Mouse (Mus musculus) liver, embryonic 11.5 days (tissue): ENCODE data around the gene Srek1. TPM values are rescaled to one million over a fixed set of nuclear protein-coding genes. Genes with fewer than 3 reads are reported as not detected.
A peak's percentile ranks its signal among the peaks of the same experiment; 100 is the strongest.

ENCODE experiments used
- ATAC-seq: fragments of 200-750 bp; cut with Nextera tagmentation; replicated peaks from 2 replicates; pipeline ENCODE4 v1.8.0; 2017; ENCODE audit warnings: moderate number of reproducible peaks, mild to moderate bottlenecking, moderate TSS enrichment, moderate library complexity; ENCODE audit not compliant: low FRiP score
- DNase-seq: peaks from one replicate; pipeline ENCODE4 v3.0.0-alpha.2; 2017; ENCODE audit warnings: low spot score
- H3K27ac ChIP-seq: fragments of 300-500 bp; sonication (generic); 2 replicates; pipeline ENCODE4 v1.5.1; 2014; ENCODE audit warnings: mild to moderate bottlenecking, low read depth, low read length, control low read depth
- H3K27me3 ChIP-seq: fragments of 300-500 bp; sonication (generic); replicated peaks from 2 replicates; pipeline ENCODE4 v1.6.1; 2014; ENCODE audit warnings: low read length, mixed read lengths; ENCODE audit not compliant: control insufficient read depth, insufficient read depth
- H3K36me3 ChIP-seq: fragments of 300-500 bp; sonication (generic); 2 replicates; pipeline ENCODE4 v1.6.1; 2014; ENCODE audit warnings: mild to moderate bottlenecking, low read length, moderate library complexity, mixed read lengths; ENCODE audit not compliant: control insufficient read depth, insufficient read depth
- H3K4me1 ChIP-seq: fragments of 300-500 bp; sonication (generic); replicated peaks from 2 replicates; pipeline ENCODE4 v1.6.1; 2014; ENCODE audit warnings: low read length, mixed read lengths; ENCODE audit not compliant: control insufficient read depth, insufficient read depth
- H3K4me2 ChIP-seq: fragments of 300-500 bp; sonication (generic); 2 replicates; pipeline ENCODE4 v1.6.1; 2014; ENCODE audit warnings: mild to moderate bottlenecking, control low read depth, moderate library complexity
- H3K4me3 ChIP-seq: fragments of 300-500 bp; sonication (generic); 2 replicates; pipeline ENCODE4 v1.5.1; 2014; ENCODE audit warnings: low read depth, low read length, control low read depth
- H3K9ac ChIP-seq: fragments of 300-500 bp; sonication (generic); 2 replicates; pipeline ENCODE4 v1.6.1; 2014; ENCODE audit warnings: low read depth, low read length, control low read depth
- H3K9me3 ChIP-seq: fragments of 300-500 bp; sonication (generic); 2 replicates; pipeline ENCODE4 v1.6.1; 2016; ENCODE audit warnings: low read length, inconsistent platforms, mixed read lengths; ENCODE audit not compliant: control insufficient read depth
- WGBS: fragments of 180-500 bp; shearing (Covaris S2); extraction: QIAGEN DNeasy Blood & Tissue Kit; methylation state at CpG from one replicate; pipeline ENCODE4 v1.1.7; 2014; 5-methylcytosine and 5-hydroxymethylcytosine counted together
- polyA plus RNA-seq: library from polyadenylated mRNA; unstranded; fragments of >200 nt; fragmentation: Nextera tagmentation; extraction: Ambion mirVana; gene quantifications from 2 replicates; pipeline ENCODE4 v1.2.1, GENCODE M21; 2014

Gene Srek1
- polyA plus RNA-seq, 1 experiment from 2014 or later: 68.4 TPM

DNA sequence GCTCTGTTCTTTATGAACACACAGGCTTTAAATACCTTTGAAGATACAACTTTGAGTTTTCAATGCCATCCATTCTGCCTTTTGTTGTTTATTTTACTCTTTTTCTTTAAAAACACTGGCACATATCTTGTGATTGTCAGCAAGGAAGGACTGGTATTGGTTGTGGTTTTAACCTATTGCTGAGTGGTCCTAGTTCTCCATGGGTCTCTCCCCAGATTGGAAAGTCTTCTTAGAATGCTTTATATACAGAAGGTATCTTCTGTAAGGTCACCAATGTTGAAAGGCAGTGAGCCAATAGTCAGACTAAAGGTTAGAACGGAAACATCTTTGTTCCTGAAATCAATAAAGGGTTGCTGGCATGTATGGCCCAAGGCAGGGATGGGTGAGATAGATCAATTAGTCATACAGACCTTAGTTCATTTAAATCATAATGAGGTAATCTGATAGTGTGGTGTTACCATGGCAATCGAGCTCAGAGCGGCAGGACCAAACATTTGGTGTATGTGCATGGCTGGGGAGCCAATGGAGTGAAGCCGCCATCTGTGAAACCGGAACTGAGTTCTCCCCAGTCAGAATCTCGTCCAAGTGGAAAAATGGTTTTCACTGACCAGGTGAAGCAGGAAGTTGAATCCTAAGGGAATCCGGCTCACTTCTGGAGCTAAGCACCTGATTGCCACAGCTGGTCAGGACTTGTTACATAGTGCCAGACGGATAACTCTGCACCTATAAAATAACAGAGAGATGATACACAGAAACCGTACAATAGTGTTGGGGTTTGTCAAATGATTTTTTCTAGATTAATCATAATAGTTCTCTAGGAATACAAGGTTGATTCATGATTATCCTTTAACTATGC, 20.5 kb upstream of the Srek1 start:
- Histone ChIP-seq H3K4me2 (no peak overlapping the region), H3K4me3 (no peak overlapping the region), H3K27me3 (no peaks in the 10 kb centered on the region), H3K36me3 (no peaks in the 10 kb centered on the region), H3K9ac (no peak overlapping the region), H3K27ac (no peak overlapping the region), H3K9me3 (no peaks in the 10 kb centered on the region), H3K4me1 (no peaks in the 10 kb centered on the region)
- DNase-seq: no peak
- 84% methylated on average over 9 of the region's 9 CpGs for WGBS
- ATAC-seq: no peak

DNA sequence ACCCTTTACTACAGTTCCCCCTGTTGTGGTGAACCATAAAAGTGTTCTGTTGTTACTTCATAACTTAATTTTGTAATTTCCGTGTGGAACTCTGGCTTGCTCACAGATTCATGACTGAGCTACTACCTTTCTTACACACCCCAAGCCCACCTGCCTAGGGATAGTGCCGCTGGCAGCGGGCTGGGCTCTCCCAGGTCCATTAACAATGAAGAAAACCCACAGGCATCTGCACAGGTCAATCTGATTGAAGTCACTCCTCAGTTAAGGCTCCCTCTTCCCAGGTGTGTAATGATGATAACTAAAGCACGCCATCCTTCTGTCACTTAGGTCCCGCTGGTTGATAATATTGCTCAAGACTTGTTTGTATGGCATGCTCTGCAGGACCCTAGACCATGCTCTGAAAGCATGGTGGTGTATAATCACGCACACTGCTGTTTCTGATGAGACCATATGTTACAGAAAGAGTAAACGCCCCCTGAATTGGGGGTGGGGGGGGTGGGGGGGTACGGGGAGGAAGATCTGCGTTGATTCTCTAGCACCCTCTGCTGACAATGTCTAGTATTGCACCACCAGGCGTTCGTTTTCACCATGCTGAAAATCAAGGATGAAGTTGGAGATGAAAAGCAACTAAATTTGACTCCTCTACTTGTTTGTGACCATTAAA, 5.6 kb upstream of the Srek1 start:
- Histone ChIP-seq H3K27me3 (no peaks in the 10 kb centered on the region), H3K9me3 (no peaks in the 10 kb centered on the region), H3K9ac (no peak overlapping the region), H3K4me3 (no peak overlapping the region), H3K4me2 (peak overlapping the region; percentile 23; the same call in 1 of the 2 replicates), H3K27ac (no peak overlapping the region), H3K4me1 (no peaks in the 10 kb centered on the region), H3K36me3 (no peaks in the 10 kb centered on the region)
- ATAC-seq: peak; percentile 31; the same call in 1 of the 2 replicates
- 31% methylated on average over 11 of the region's 11 CpGs for whole genome bisulfite sequencing
- no peak for DNase-seq

DNA sequence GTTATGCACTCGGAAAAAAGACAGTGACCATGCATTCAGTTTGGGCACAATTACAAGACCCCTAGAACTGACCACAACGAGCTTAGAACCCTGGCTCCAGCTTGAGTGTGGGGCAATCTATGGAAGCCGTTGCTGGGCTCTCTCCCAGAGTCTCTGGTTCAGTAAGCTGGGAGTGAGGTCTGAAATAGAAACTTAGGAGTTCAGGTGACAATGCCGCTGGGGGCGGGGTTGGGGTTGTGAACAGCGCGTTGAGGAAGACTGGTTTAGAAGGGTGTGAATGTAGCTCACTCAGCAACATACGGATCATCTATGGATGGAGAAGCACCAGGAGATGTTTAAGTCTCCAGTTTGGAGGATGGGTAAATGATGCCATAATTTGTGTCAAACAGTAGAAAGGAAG, 2.7 kb upstream of the Srek1 start:
- DNase-seq: no peak
- no peak overlapping the region for H3K27ac ChIP-seq
- H3K27me3 ChIP-seq: no peaks in the 10 kb centered on the region
- H3K4me2 ChIP-seq: no peak overlapping the region
- ATAC-seq: no peak
- H3K36me3 ChIP-seq: no peaks in the 10 kb centered on the region
- H3K4me3 ChIP-seq: no peak overlapping the region
- H3K9me3 ChIP-seq: no peaks in the 10 kb centered on the region
- H3K9ac ChIP-seq: no peak overlapping the region
- H3K4me1 ChIP-seq: peaks cover 9% of the 10 kb centered on the region
- 66% methylated on average over 8 of the region's 8 CpGs for WGBS

DNA sequence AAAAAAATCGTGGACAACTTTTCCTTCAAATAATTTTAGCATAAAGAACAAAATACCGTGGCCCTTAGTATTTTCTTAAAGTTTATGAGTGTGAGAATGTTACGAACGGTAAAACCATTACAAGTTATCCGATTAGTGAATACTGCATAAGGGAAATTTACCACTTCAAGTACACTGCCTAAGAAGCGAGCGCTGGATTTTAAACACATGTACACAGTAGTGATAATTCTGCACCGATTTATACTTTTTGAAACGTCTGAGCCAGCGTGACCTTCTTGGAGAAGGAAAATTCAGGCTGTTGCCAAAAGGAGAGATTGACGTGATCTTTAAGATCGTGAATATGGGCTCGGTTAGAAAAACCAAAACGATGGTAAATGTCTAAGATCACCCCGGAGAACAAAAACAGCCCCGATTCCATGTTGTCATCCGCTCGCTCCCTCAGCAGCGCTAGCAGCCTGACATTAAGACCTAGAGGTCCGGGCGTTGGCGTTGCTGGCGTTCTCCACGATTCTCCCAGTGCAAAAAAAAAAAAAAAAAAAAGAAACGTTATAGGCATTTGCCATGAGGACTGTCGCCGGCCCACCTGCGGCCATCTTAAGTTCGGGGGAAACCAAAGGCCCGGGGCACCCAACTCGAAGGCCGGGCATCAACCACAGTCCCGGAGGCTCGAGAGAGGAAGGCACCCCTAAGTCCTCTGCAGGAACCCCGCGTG, 845 bp downstream of the Srek1 start:
- 2% methylated on average over 36 of the region's 36 CpGs for WGBS
- H3K4me1 ChIP-seq: peaks cover 20% of the 10 kb centered on the region
- H3K9me3 ChIP-seq: no peaks in the 10 kb centered on the region
- peak overlapping the region; percentile 94 for H3K9ac ChIP-seq
- ATAC-seq (peak; percentile 52), DNase-seq (no peak)
- peak overlapping the region; percentile 85 for H3K4me2 ChIP-seq
- H3K27me3 ChIP-seq: no peaks in the 10 kb centered on the region
- peak overlapping the region; percentile 76 for H3K4me3 ChIP-seq
- no peaks in the 10 kb centered on the region for H3K36me3 ChIP-seq
- H3K27ac ChIP-seq: peak overlapping the region; percentile 92

DNA sequence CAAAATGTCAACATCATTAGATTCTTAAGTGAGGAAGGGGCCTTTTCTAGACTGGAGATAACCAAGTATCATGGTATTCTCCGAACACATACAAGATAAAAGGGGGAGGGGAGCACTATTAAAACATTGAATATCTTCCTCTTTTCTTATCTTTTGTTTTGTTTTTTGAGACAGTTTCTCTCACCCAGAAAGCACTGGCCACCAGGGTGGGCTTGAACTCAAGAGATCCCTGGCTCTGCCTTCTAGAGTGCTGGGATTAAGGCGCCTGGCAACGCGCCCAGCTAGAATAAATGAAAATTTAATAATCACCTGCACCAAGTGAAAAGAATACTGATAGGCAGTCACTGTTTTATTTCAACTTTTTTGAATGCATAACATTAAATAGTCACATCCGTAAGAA, 1.5 kb downstream of the Srek1 start:
- ATAC-seq (no peak), DNase-seq (no peak)
- Histone ChIP-seq H3K27me3 (no peaks in the 10 kb centered on the region), H3K9ac (peak overlapping the region; percentile 56; the same call in 1 of the 2 replicates), H3K27ac (no peak overlapping the region), H3K36me3 (peaks cover under 1% of the 10 kb centered on the region; the same call in 1 of the 2 replicates), H3K4me2 (peak overlapping the region; percentile 85), H3K4me1 (peaks cover 20% of the 10 kb centered on the region), H3K9me3 (no peaks in the 10 kb centered on the region), H3K4me3 (peak overlapping the region; percentile 76)
- WGBS: 42% methylated on average over 5 of the region's 5 CpGs

DNA sequence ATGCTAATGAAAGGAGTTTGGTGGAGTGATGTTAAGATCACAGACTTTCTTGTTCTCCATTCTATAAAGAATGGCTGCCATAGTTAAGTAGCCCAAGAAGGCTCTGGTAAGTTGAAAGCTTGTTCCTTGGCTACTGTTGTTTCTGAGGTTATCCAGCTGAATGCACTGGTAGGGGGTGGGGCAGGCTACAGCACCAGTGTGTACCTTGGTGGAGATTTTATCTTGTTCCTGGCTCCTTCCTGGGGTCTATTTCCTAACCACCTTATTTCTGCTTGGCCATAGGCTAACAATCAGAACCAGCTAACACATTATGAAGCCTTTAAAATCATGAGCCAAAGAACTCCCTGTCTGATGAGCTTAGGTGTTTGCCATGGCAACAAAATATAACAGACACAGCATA, 3.6 kb downstream of the Srek1 start:
- DNase-seq (no peak), ATAC-seq (no peak)
- H3K4me3 ChIP-seq: no peak overlapping the region
- H3K27me3 ChIP-seq: no peaks in the 10 kb centered on the region
- H3K4me1 ChIP-seq: peaks cover 20% of the 10 kb centered on the region
- H3K36me3 ChIP-seq: peaks cover 6% of the 10 kb centered on the region; the same call in 1 of the 2 replicates
- no peak overlapping the region for H3K27ac ChIP-seq
- H3K4me2 ChIP-seq: no peak overlapping the region
- H3K9me3 ChIP-seq: no peaks in the 10 kb centered on the region
- no peak overlapping the region for H3K9ac ChIP-seq

DNA sequence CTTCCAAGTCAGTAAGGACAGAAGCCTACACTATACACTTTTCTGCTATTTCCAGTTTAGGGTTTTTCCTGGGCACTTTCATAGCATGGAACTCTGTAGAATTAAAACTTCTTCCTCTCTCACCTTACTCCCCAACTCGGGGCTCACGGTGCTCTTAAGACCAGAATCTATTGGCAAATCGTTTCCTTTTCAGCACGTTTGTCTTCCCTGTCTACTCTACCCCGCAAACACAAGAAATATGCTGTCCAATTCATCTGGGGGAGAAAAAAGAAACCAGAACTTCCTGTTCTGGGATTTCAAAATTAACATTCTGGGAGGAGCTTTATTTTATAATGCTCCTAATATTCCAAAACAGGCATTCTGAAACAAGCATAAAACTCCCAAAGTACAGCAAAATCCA, 6.5 kb downstream of the Srek1 start:
- H3K4me3 ChIP-seq: no peak overlapping the region
- H3K4me1 ChIP-seq: peaks cover 18% of the 10 kb centered on the region
- no peak for ATAC-seq
- H3K4me2 ChIP-seq: no peak overlapping the region
- H3K9ac ChIP-seq: no peak overlapping the region
- DNase-seq: no peak
- 70% methylated on average over 5 of the region's 5 CpGs for WGBS
- H3K27me3 ChIP-seq: no peaks in the 10 kb centered on the region
- no peak overlapping the region for H3K27ac ChIP-seq
- no peaks in the 10 kb centered on the region for H3K9me3 ChIP-seq
- H3K36me3 ChIP-seq: peaks cover 9% of the 10 kb centered on the region; the same call in 1 of the 2 replicates

DNA sequence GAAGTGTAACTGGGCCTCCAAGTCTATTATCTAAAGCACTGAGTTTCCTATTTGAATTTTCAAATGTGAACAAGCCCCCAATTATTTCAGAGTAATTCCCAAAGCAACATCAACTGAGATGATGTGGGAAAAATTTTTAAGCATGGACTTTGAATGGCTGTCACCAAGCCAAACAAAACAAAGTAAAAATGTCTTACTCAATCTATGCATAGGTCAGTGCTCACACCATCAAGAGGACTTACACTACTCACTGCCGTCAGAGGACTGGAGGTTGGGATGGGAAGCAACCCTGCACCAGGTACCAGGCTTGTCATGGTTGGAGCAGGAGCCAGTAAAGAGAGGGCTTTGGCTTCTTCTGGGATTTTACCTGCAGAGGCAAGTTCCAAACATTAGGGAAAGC, 10.8 kb downstream of the Srek1 start:
- Histone ChIP-seq H3K27me3 (no peaks in the 10 kb centered on the region), H3K9me3 (no peaks in the 10 kb centered on the region), H3K9ac (no peak overlapping the region), H3K4me1 (no peaks in the 10 kb centered on the region), H3K4me3 (no peak overlapping the region), H3K27ac (no peak overlapping the region), H3K4me2 (no peak overlapping the region), H3K36me3 (peaks cover 31% of the 10 kb centered on the region)
- DNase-seq (no peak), ATAC-seq (no peak)
- 81% methylated on average over 1 of the region's 1 CpGs for WGBS
